Mouse (Mus musculus) lung, postnatal 0 days (tissue): ENCODE data around the gene Myh10.

ENCODE experiments used
- CTCF ChIP-seq: IDR thresholded peaks from 2 replicates; pipeline ENCODE4 v1.5.1; 2016; ENCODE audit warnings: antibody characterized with exemption, mild to moderate bottlenecking
- EP300 ChIP-seq: IDR thresholded peaks from 2 replicates; pipeline ENCODE4 v1.6.1; 2016; ENCODE audit warnings: antibody characterized with exemption, mild to moderate bottlenecking, control low read depth

GRCm38 (mm10) chr11:68704847-68705246 is 13.5 kb downstream of the Myh10 start:
- TF ChIP-seq CTCF (no peak), EP300 (no peak)
